Mouse (Mus musculus) kidney, embryonic 16.5 days (tissue): ENCODE data around the gene Ptprm. TPM values are rescaled to one million over a fixed set of nuclear protein-coding genes. Genes with fewer than 3 reads are reported as not detected.

ENCODE experiments used
- ATAC-seq: fragments of 200-750 bp; cut with Nextera tagmentation; 2 replicates; pipeline ENCODE4 v1.8.0; 2017; ENCODE audit warnings: moderate TSS enrichment; ENCODE audit not compliant: low FRiP score, low TSS enrichment
- H3K27ac ChIP-seq: fragments of 300-500 bp; sonication (generic); 2 replicates; pipeline ENCODE4 v1.5.1; 2014; ENCODE audit warnings: low read length
- H3K27me3 ChIP-seq: fragments of 300-500 bp; sonication (generic); 2 replicates; pipeline ENCODE4 v1.6.1; 2014; ENCODE audit warnings: low read length, control low read depth, mixed read lengths; ENCODE audit not compliant: insufficient read depth
- H3K36me3 ChIP-seq: fragments of 300-500 bp; sonication (generic); 2 replicates; pipeline ENCODE4 v1.6.1; 2014; ENCODE audit warnings: low read length, control low read depth, mixed read lengths; ENCODE audit not compliant: insufficient read depth
- H3K4me1 ChIP-seq: fragments of 300-500 bp; sonication (generic); 2 replicates; pipeline ENCODE4 v1.6.1; 2014; ENCODE audit warnings: low read length, control low read depth, mixed read lengths; ENCODE audit not compliant: insufficient read depth
- H3K4me2 ChIP-seq: fragments of 300-500 bp; sonication (generic); replicated peaks from 2 replicates; pipeline ENCODE4 v1.6.1; 2014; ENCODE audit warnings: low read depth, low read length
- H3K4me3 ChIP-seq: fragments of 300-500 bp; sonication (generic); 2 replicates; pipeline ENCODE4 v1.5.1; 2014; ENCODE audit warnings: mild to moderate bottlenecking, low read length
- H3K9ac ChIP-seq: fragments of 300-500 bp; sonication (generic); replicated peaks from 2 replicates; pipeline ENCODE4 v1.6.1; 2014; ENCODE audit warnings: low read length
- H3K9me3 ChIP-seq: fragments of 300-500 bp; sonication (generic); 2 replicates; pipeline ENCODE4 v1.6.1; 2016; ENCODE audit warnings: low read length, control low read depth
- WGBS: fragments of 180-500 bp; shearing (Covaris S2); extraction: QIAGEN DNeasy Blood & Tissue Kit; methylation state at CpG from one replicate; pipeline ENCODE4 v1.1.7; 2014; 5-methylcytosine and 5-hydroxymethylcytosine counted together
- polyA plus RNA-seq: library from polyadenylated mRNA; unstranded; fragments of >200 nt; fragmentation: Nextera tagmentation; extraction: Ambion mirVana; gene quantifications from 2 replicates; pipeline ENCODE4 v1.2.1, GENCODE M21; 2015

Ptprm gene
- polyA plus RNA-seq, 1 experiment from 2014 or later: 17.3 TPM

DNA sequence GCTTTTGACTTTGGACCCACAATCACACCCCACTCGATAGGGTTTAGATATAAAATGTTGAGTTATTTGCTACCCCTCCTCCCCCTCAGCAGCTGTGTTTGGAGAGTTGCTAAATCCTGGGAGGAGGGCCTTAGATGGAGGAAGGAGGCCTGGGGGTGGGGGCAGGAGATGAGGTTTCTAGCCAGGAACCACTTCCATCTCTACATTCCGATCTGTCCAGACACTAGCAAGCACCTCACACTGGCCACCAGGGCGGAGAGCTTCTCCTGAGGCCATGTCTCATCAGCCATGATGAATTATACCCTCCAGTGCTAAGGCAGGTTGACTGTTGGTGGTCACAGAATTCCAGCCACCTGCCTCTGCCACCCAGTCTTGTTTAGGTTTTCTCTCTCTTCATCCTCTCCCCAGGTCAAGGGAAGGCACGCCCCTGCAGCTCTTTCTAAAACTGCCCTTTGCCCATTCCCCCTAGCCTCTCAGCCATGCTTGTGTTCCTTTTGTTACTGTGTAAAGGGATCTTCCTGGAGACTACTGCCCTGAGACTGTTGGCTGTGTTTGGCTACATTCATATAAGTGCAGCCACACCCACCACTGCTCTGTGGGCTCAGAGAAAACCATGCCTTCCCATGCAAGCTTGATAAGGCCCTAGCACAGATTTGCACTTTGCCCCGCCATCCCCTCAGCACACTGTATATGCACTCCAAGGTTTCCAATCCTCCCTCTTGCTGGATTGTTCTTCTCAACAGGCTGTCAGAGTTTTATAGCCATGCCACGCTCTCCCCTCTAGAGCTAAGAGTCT is 642.8 kb downstream of the Ptprm start:
- no peak overlapping the region for H3K4me3 ChIP-seq
- H3K27ac ChIP-seq: peak overlapping the region; percentile 47
- no peaks in the 10 kb centered on the region for H3K36me3 ChIP-seq
- H3K4me1 ChIP-seq: peaks cover 24% of the 10 kb centered on the region
- no peaks in the 10 kb centered on the region for H3K27me3 ChIP-seq
- no peaks in the 10 kb centered on the region for H3K9me3 ChIP-seq
- H3K4me2 ChIP-seq: no peak overlapping the region
- WGBS: 49% methylated on average over 6 of the region's 6 CpGs
- peak; percentile 68 for ATAC-seq
- H3K9ac ChIP-seq: 0 out of 2 replicates have a peak overlapping the region, but pooled peaks have one; percentile 9

DNA sequence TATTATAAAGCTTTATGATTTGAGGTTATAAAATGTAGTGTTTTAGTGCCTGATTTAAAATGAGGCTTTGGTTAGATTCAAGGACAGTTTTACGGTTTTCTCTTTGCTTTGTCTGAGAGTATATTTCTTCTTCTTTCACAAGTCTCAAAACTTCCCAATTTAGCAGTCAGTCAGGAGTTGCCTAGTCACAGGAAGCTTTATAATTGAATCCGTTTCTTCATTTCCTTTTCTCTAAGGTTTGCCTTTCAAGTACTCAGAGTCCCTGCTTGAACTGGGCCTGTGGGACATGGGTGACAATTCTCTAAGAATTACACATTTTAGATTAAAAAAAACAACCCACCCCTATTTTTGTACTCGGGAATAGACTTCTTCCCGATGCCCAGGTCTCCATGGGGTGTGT is 643.7 kb downstream of the Ptprm start:
- Histone ChIP-seq H3K4me3 (no peak overlapping the region), H3K36me3 (no peaks in the 10 kb centered on the region), H3K4me2 (no peak overlapping the region), H3K27ac (peak overlapping the region; percentile 47), H3K9ac (no peak overlapping the region), H3K27me3 (no peaks in the 10 kb centered on the region), H3K9me3 (no peaks in the 10 kb centered on the region), H3K4me1 (peaks cover 24% of the 10 kb centered on the region)
- no peak for ATAC-seq
- 44% methylated on average over 4 of the region's 4 CpGs for WGBS

DNA sequence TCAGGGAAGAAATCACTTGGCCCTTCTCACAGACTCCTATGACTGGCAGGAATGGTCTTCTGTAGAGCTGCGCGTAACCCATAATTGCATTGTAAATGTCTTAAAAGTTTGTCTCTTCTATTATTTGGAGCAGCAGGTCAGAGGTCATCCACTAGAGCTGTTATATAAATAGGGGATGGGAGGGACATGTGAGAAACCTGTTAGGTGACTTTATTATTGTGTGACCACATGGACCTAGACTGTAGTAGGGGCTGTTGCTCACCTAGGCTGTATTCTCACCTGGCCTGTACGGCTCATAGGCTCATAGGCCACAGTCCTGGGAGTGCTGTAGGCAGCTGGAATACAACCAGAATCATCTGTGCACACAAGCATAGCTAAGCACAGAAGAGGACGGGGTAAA is 645.5 kb downstream of the Ptprm start:
- H3K4me3 ChIP-seq: no peak overlapping the region
- H3K4me1 ChIP-seq: peaks cover 26% of the 10 kb centered on the region
- no peaks in the 10 kb centered on the region for H3K27me3 ChIP-seq
- ATAC-seq: no peak
- H3K27ac ChIP-seq: no peak overlapping the region
- H3K9ac ChIP-seq: no peak overlapping the region
- 89% methylated on average over 4 of the region's 4 CpGs for WGBS
- no peaks in the 10 kb centered on the region for H3K36me3 ChIP-seq
- no peaks in the 10 kb centered on the region for H3K9me3 ChIP-seq
- no peak overlapping the region for H3K4me2 ChIP-seq

DNA sequence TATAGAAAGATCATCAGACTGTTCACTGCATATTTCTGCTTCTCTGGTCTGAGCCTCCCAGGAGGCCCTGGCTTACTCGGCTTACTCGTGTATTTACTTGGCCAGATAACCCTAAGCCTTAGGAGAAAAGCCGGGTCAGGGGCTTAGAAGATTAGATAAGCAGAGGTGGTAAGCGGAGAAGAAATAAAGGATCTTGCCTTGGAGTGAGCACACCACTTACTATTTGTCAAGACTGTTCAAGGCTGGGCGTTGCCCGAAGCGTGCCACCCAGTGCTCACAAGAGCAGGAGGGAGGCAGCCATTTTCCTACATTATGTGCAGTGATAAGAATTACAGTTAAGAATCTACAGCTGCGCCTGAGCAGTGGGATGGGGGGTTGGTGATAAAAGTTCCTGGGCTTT is 646.6 kb downstream of the Ptprm start:
- Histone ChIP-seq H3K9ac (no peak overlapping the region), H3K9me3 (no peaks in the 10 kb centered on the region), H3K4me1 (peaks cover 26% of the 10 kb centered on the region), H3K4me2 (no peak overlapping the region), H3K27ac (no peak overlapping the region), H3K4me3 (no peak overlapping the region), H3K36me3 (no peaks in the 10 kb centered on the region), H3K27me3 (no peaks in the 10 kb centered on the region)
- WGBS: 54% methylated on average over 8 of the region's 8 CpGs
- ATAC-seq: no peak

DNA sequence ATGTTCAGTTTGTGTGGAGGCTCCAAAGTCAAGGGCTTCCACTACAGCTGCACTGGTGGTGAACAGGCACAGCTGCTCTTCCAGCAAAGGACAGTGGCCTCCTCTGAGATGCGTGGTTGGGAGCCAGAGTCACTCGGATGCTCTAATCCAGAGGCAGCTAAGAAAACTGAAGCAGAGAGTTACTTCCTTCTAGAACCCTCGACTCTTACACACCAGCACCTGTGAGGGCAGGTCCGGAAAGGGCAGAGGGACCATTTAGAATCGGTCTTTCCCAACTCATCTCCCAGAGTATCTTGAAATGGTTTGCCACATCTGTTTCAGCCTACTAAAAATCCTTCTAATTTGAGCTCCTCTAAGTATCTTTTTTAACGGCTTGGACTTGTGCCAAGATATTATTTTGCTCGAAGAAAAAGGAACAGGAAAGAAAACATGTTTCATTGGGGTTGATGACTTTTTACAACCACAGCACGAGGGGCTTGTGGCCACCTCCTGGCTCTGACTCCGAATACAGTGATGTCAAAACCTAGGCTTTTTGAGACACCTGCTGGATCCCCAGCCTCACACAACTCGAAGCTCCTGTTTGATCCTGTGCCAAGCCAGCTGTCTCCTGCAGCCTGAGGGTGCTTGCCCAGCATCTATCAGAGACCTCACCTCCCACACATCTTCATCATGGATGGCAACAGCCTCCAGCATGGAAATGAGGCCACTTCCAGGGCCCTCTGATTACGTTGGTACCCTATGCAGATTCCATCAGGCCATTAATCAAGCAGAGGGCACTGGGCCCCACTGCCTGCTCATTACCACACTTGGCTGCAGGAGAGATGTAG is 652.7 kb downstream of the Ptprm start:
- peak; percentile 70 for ATAC-seq
- Histone ChIP-seq H3K27me3 (no peaks in the 10 kb centered on the region), H3K4me1 (peaks cover 28% of the 10 kb centered on the region), H3K36me3 (no peaks in the 10 kb centered on the region), H3K9ac (no peak overlapping the region), H3K4me2 (no peak overlapping the region), H3K27ac (no peak overlapping the region), H3K9me3 (no peaks in the 10 kb centered on the region), H3K4me3 (no peak overlapping the region)
- WGBS: 35% methylated on average over 11 of the region's 11 CpGs

DNA sequence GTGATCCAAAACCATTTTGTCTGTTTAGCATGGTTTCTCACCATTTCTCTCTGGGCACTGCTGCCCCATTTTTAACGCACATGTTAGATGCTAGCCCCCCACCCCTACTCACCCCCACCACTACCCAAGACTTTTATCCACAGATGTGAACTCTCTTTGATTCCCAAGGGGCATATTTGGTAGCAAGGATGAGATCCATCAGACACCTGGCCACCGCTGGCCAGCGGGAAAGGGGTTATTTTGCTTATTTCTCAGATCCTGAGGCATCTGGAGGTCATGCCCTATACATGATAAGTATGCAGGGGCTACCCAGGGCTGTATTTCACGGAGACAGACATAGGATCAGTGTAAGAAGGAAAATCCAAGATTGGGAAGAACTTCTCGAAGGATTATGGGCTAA is 654.4 kb downstream of the Ptprm start:
- Histone ChIP-seq H3K36me3 (no peaks in the 10 kb centered on the region), H3K9ac (no peak overlapping the region), H3K4me3 (no peak overlapping the region), H3K27me3 (no peaks in the 10 kb centered on the region), H3K9me3 (no peaks in the 10 kb centered on the region), H3K4me1 (peaks cover 35% of the 10 kb centered on the region), H3K27ac (no peak overlapping the region), H3K4me2 (no peak overlapping the region)
- no peak for ATAC-seq
- WGBS: 77% methylated on average over 5 of the region's 5 CpGs

- Histone ChIP-seq H3K4me3 (no peak overlapping the region), H3K9ac (no peak overlapping the region), H3K27ac (peak overlapping the region; percentile 86), H3K36me3 (no peaks in the 10 kb centered on the region; the same call in 1 of the 2 replicates), H3K9me3 (no peaks in the 10 kb centered on the region), H3K4me2 (no peak overlapping the region), H3K4me1 (peaks cover 51% of the 10 kb centered on the region), H3K27me3 (no peaks in the 10 kb centered on the region)
- ATAC-seq: no peak
- WGBS: 77% methylated on average over 12 of the region's 12 CpGs
These were observed 656.6 kb downstream of the Ptprm start for GRCm38 (mm10) chr17:66697650-66698049.

DNA sequence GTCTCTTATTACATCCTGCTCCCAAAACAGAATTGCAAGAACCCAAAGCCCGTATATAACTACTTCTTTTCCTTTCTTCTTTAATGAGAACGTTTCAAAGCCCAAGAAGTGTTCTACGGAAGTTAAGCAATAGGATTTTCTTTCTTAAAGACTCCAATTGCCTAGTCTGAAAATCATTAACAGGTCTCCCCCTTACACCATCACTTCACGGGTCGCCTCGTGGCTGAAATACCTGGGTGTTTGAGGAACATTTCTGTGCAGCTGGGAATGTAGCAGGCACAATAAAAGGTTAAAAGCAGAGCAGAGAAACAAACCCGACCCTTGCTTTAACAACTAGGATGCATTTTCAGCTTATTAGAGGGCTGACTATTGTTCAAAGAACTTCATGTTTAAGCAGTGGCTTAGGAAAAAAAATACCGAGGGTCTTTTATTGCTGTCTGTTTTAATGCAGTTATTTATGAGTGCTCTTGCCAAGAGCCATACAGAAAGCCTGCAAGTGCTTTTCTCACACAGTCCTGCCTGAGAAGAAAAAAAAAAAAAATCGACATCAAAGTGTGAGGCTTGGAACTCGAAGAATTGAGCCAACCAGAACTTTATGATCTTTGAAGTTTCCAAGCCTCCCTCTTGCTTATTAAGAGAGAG is 657.6 kb downstream of the Ptprm start:
- Histone ChIP-seq H3K4me3 (no peak overlapping the region), H3K4me2 (no peak overlapping the region), H3K9ac (no peak overlapping the region), H3K4me1 (peaks cover 42% of the 10 kb centered on the region), H3K9me3 (no peaks in the 10 kb centered on the region), H3K27ac (peak overlapping the region; percentile 86), H3K27me3 (no peaks in the 10 kb centered on the region), H3K36me3 (no peaks in the 10 kb centered on the region; the same call in 1 of the 2 replicates)
- ATAC-seq: no peak; the same call in 1 of the 2 replicates
- WGBS: 10% methylated on average over 10 of the region's 10 CpGs

DNA sequence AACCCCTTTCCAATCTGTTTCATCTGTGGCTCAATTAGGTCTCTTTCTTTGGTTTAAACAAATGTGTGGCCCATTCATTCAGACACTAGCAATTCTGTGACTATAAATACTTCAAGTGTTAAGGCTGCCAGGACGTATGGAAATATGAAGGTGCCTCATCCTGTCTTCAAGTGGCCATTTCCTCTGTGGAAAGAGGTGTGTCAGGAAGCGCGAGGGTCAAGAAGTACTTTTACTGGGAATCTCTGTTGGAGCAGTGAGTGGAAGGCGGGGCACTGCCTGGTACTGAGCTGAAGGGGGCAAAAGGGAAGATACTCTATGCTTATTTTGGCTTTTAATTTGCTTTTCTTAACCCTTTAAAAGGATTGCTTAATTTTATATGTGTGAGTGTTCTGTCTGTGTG is 659.9 kb downstream of the Ptprm start:
- no peak overlapping the region for H3K9ac ChIP-seq
- H3K4me2 ChIP-seq: no peak overlapping the region
- no peaks in the 10 kb centered on the region; the same call in 1 of the 2 replicates for H3K36me3 ChIP-seq
- H3K4me3 ChIP-seq: no peak overlapping the region
- no peak overlapping the region for H3K27ac ChIP-seq
- no peaks in the 10 kb centered on the region for H3K9me3 ChIP-seq
- no peak for ATAC-seq
- H3K4me1 ChIP-seq: peaks cover 38% of the 10 kb centered on the region
- no peaks in the 10 kb centered on the region for H3K27me3 ChIP-seq
- WGBS: 71% methylated on average over 4 of the region's 4 CpGs
